Mouse (Mus musculus) heart, adult 2 months (tissue): ENCODE measurements around the gene Chd5. TPM values are rescaled to one million over a fixed set of nuclear protein-coding genes. Genes with fewer than 3 reads are reported as not detected.

Experiments used
- DNase-seq, 2 experiments: peaks; one replicate each; pipeline ENCODE4 v3.0.0; 2021
- H3K27ac ChIP-seq: fragments of 200-600 bp; 2 replicates; pipeline ENCODE4 v1.8.1; 2022
- H3K27me3 ChIP-seq: fragments of 200-500 bp; 2 replicates; pipeline ENCODE4 v1.6.1; 2012; ENCODE audit warnings: mild to moderate bottlenecking, low read length, inconsistent platforms, mixed read lengths; ENCODE audit not compliant: control insufficient read depth, insufficient read depth
- H3K36me3 ChIP-seq: fragments of 200-500 bp; 2 replicates; pipeline ENCODE4 v1.6.1; 2012; ENCODE audit warnings: low read length, inconsistent platforms; ENCODE audit not compliant: control insufficient read depth, insufficient read depth
- H3K4me1 ChIP-seq: fragments of 200-500 bp; 2 replicates; pipeline ENCODE4 v1.6.1; 2011; ENCODE audit warnings: low read length; ENCODE audit not compliant: control insufficient read depth, insufficient read depth
- H3K4me3 ChIP-seq: fragments of 200-600 bp; 2 replicates; pipeline ENCODE4 v1.8.1; 2022
- H3K79me2 ChIP-seq: fragments of 200-500 bp; replicated peaks from 2 replicates; pipeline ENCODE4 v1.6.1; 2012; ENCODE audit warnings: mild to moderate bottlenecking, inconsistent platforms, low read length, moderate library complexity, mixed read lengths; ENCODE audit not compliant: control insufficient read depth, insufficient read depth
- H3K9ac ChIP-seq: fragments of 200-500 bp; 2 replicates; pipeline ENCODE4 v1.6.1; 2012; ENCODE audit warnings: low read depth, mild to moderate bottlenecking, control low read depth, inconsistent platforms, low read length, mixed read lengths
- CTCF ChIP-seq: fragments of 200-600 bp; IDR thresholded peaks from 2 replicates; pipeline ENCODE4 v1.8.1; 2022; ENCODE audit warnings: antibody characterized with exemption, mild to moderate bottlenecking, moderate library complexity
- EP300 ChIP-seq: fragments of 200-500 bp; IDR thresholded peaks from 2 replicates; pipeline ENCODE4 v1.6.1; 2011; ENCODE audit warnings: low read depth, low read length, control low read depth; ENCODE audit not compliant: insufficient read depth
- POLR2A ChIP-seq: fragments of 200-500 bp; IDR thresholded peaks from 2 replicates; pipeline ENCODE4 v1.6.1; 2011; ENCODE audit warnings: mild to moderate bottlenecking, low read depth, low read length, control low read depth; ENCODE audit not compliant: insufficient read depth
- WGBS: fragments of 180-500 bp; shearing (Covaris S2); methylation state at CpG from one replicate; pipeline ENCODE4 v1.1.7; 2018; 5-methylcytosine and 5-hydroxymethylcytosine counted together
- intact Hi-C: fragments of 180-260 bp; cut with DNase I; formaldehyde crosslinking; loops from one replicate; pipeline ENCODE4 v1.15.1; 2025
- polyA plus RNA-seq: library from polyadenylated mRNA; depleted of rRNA; stranded (reverse); fragments of >200 nt; gene quantifications from 2 replicates; pipeline ENCODE4 v1.2.3, GENCODE M21; 2012
- total RNA-seq, 2 experiments: library from RNA; stranded (reverse); gene quantifications; 2 replicates each; pipeline ENCODE4 v1.2.3; 2021

Chd5 gene
- total and polyA plus RNA-seq, 3 experiments = 0.13 to 0.48 (median 0.18) TPM

- Histone ChIP-seq H3K4me1 (no peaks in the 10 kb centered on the region), H3K27me3 (no peaks in the 10 kb centered on the region), H3K4me3 (no peak overlapping the region), H3K79me2 (no peaks in the 10 kb centered on the region), H3K27ac (no peak overlapping the region), H3K9ac (no peak overlapping the region), H3K36me3 (no peaks in the 10 kb centered on the region)
- intact Hi-C loops = no loop called here
- no peak for DNase-seq
- no peak for TF ChIP-seq POLR2A
- TF ChIP-seq EP300 = no peak
- TF ChIP-seq CTCF = no peak
- 75% methylated on average over 7 of the region's 7 CpGs for WGBS
These were observed 67.3 kb downstream of the Chd5 start for GRCm38 (mm10) chr4:152405671-152406201.

GRCm38 (mm10) chr4:152406531-152406930 is 68.1 kb downstream of the Chd5 start:
- Histone ChIP-seq H3K27me3 (no peaks in the 10 kb centered on the region), H3K27ac (no peak overlapping the region), H3K79me2 (no peaks in the 10 kb centered on the region), H3K4me1 (no peaks in the 10 kb centered on the region), H3K36me3 (no peaks in the 10 kb centered on the region), H3K4me3 (no peak overlapping the region), H3K9ac (no peak overlapping the region)
- no peak for DNase-seq
- intact Hi-C loops = no loop called here
- WGBS = 72% methylated on average over 8 of the region's 8 CpGs
- TF ChIP-seq POLR2A = no peak
- TF ChIP-seq EP300 = no peak
- TF ChIP-seq CTCF = no peak

- DNase-seq = no peak
- H3K79me2 ChIP-seq = no peaks in the 10 kb centered on the region
- no peak overlapping the region for H3K4me3 ChIP-seq
- intact Hi-C loops = no loop called here
- H3K27ac ChIP-seq = no peak overlapping the region
- no peak overlapping the region for H3K9ac ChIP-seq
- WGBS = 67% methylated on average over 13 of the region's 13 CpGs
- H3K36me3 ChIP-seq = no peaks in the 10 kb centered on the region
- H3K27me3 ChIP-seq = no peaks in the 10 kb centered on the region
- TF ChIP-seq EP300 = no peak
- no peak for TF ChIP-seq CTCF
- no peak for TF ChIP-seq POLR2A
- no peaks in the 10 kb centered on the region for H3K4me1 ChIP-seq
These were observed 72.5 kb downstream of the Chd5 start for GRCm38 (mm10) chr4:152410961-152411360.

GRCm38 (mm10) chr4:152412524-152413080 is 74.2 kb downstream of the Chd5 start:
- Histone ChIP-seq H3K4me1 (no peaks in the 10 kb centered on the region), H3K27ac (no peak overlapping the region), H3K27me3 (no peaks in the 10 kb centered on the region), H3K4me3 (no peak overlapping the region), H3K36me3 (no peaks in the 10 kb centered on the region), H3K79me2 (no peaks in the 10 kb centered on the region), H3K9ac (no peak overlapping the region)
- intact Hi-C loops = no loop called here
- TF ChIP-seq CTCF (no peak), EP300 (no peak), POLR2A (no peak)
- no peak for DNase-seq
- WGBS = 64% methylated on average over 3 of the region's 3 CpGs

GRCm38 (mm10) chr4:152418229-152419060 is 80.0 kb downstream of the Chd5 start:
- Histone ChIP-seq H3K27ac (no peak overlapping the region), H3K79me2 (no peaks in the 10 kb centered on the region), H3K27me3 (no peaks in the 10 kb centered on the region), H3K4me3 (no peak overlapping the region), H3K36me3 (no peaks in the 10 kb centered on the region), H3K9ac (no peak overlapping the region), H3K4me1 (no peaks in the 10 kb centered on the region)
- no peak for DNase-seq
- 47% methylated on average over 28 of the region's 28 CpGs for WGBS
- no peak for TF ChIP-seq EP300
- TF ChIP-seq POLR2A = no peak
- no peak for TF ChIP-seq CTCF
- intact Hi-C loops = no loop called here

GRCm38 (mm10) chr4:152423576-152423975 is 85.1 kb downstream of the Chd5 start:
- Histone ChIP-seq H3K27ac (no peak overlapping the region), H3K79me2 (no peaks in the 10 kb centered on the region), H3K4me3 (no peak overlapping the region), H3K36me3 (no peaks in the 10 kb centered on the region), H3K4me1 (no peaks in the 10 kb centered on the region), H3K27me3 (no peaks in the 10 kb centered on the region; the same call in 1 of the 2 replicates), H3K9ac (no peak overlapping the region)
- WGBS = 90% methylated on average over 6 of the region's 6 CpGs
- intact Hi-C loops = no loop called here
- TF ChIP-seq CTCF = no peak
- TF ChIP-seq EP300 = no peak
- TF ChIP-seq POLR2A = no peak
- DNase-seq = no peak
